Mouse (Mus musculus) MEL (cell line): ENCODE data around the gene Gm13272. TPM values are rescaled to one million over a fixed set of nuclear protein-coding genes. Genes with fewer than 3 reads are reported as not detected.
"Not testable (repeated sequence)": the region's sequence is repeated elsewhere in the genome, so short reads cannot be mapped to it uniquely, and the experiment has no call there.

Experiments used
- DNase-seq: peaks from one replicate; pipeline ENCODE4 v3.0.0; 2011; ENCODE audit warnings: low read depth, low spot score
- H3K27ac ChIP-seq: 2 replicates; pipeline ENCODE4 v1.5.1; 2012; ENCODE audit warnings: low read depth, mild to moderate bottlenecking, control low read depth, low read length, moderate library complexity; ENCODE audit not compliant: control insufficient read depth
- H3K27me3 ChIP-seq, 2 experiments: fragments of 150-350 bp in 1 of 2; sonication (generic) in 1 of 2; 2 replicates each; pipeline ENCODE4 v1.6.1; 2012; ENCODE audit warnings: low read length in 2 of 2, mild to moderate bottlenecking in 2 of 2, improper control_type of control experiment in 1 of 2, moderate library complexity in 1 of 2; ENCODE audit not compliant: insufficient read depth in 2 of 2, control insufficient read depth in 1 of 2
- H3K36me3 ChIP-seq, 2 experiments: 2 replicates each; pipeline ENCODE4 v1.6.1; 2012 to 2014; ENCODE audit warnings: low read length in 2 of 2, improper control_type of control experiment in 1 of 2, inconsistent platforms in 1 of 2, mild to moderate bottlenecking in 1 of 2; ENCODE audit not compliant: insufficient read depth in 2 of 2, control insufficient read depth in 1 of 2
- H3K4me1 ChIP-seq, 2 experiments: fragments of 150-350 bp in 1 of 2; sonication (generic) in 1 of 2; 2 replicates each; pipeline ENCODE4 v1.6.1; 2012; ENCODE audit warnings: low read length in 2 of 2, improper control_type of control experiment in 1 of 2, mild to moderate bottlenecking in 1 of 2; ENCODE audit not compliant: insufficient read depth in 2 of 2, control insufficient read depth in 1 of 2
- H3K4me3 ChIP-seq, 2 experiments: fragments of 150-350 bp in 1 of 2; sonication (generic) in 1 of 2; 2 replicates each; pipeline ENCODE4 v1.5.1; 2012; ENCODE audit warnings: low read depth in 2 of 2, low read length in 2 of 2, mild to moderate bottlenecking in 2 of 2, moderate library complexity in 2 of 2, control low read depth in 1 of 2, improper control_type of control experiment in 1 of 2; ENCODE audit not compliant: control insufficient read depth in 1 of 2, insufficient read depth in 1 of 2
- H3K79me2 ChIP-seq: 2 replicates; pipeline ENCODE4 v1.6.1; 2012; ENCODE audit warnings: mild to moderate bottlenecking, low read length, moderate library complexity; ENCODE audit not compliant: control insufficient read depth, poor library complexity, insufficient read depth
- H3K9ac ChIP-seq: 2 replicates; pipeline ENCODE4 v1.6.1; 2012; ENCODE audit warnings: low read depth, mild to moderate bottlenecking, control low read depth, low read length, moderate library complexity; ENCODE audit not compliant: control insufficient read depth, poor library complexity, severe bottlenecking
- H3K9me3 ChIP-seq: fragments of 150-350 bp; sonication (generic); replicated peaks from 2 replicates; pipeline ENCODE4 v1.6.1; 2012; ENCODE audit warnings: mild to moderate bottlenecking, low read length, improper control_type of control experiment, moderate library complexity; ENCODE audit not compliant: insufficient read depth
- CTCF ChIP-seq, 3 experiments: IDR thresholded peaks in 2 of 3; conservative IDR thresholded peaks in 1 of 3; 2 replicates each; pipeline ENCODE4 v1.5.1; 2011 to 2012; ENCODE audit warnings: low read length in 3 of 3, low read depth in 2 of 3, mild to moderate bottlenecking in 2 of 3, improper control_type of control experiment in 1 of 3, inconsistent platforms in 1 of 3, mixed read lengths in 1 of 3, moderate library complexity in 1 of 3; ENCODE audit not compliant: control insufficient read depth in 1 of 3, insufficient read depth in 1 of 3, poor library complexity in 1 of 3, severe bottlenecking in 1 of 3
- polyA plus RNA-seq, 2 experiments: library from polyadenylated mRNA; stranded (reverse) in 1 of 2; unstranded in 1 of 2; fragments of >175 nt in 1 of 2; fragments of >200 nt in 1 of 2; gene quantifications; 2 replicates each; pipeline versions ENCODE4 v1.2.1 to v1.2.4; 2012; ENCODE audit warnings: low replicate concordance in 2 of 2, low read depth in 1 of 2; ENCODE audit not compliant: insufficient read length in 2 of 2, insufficient read depth in 1 of 2, missing spikeins in 1 of 2
- total RNA-seq: library from RNA; depleted of rRNA; stranded (reverse); fragments of 300-350 nt; gene quantifications from 2 replicates; pipeline ENCODE4 v1.2.3, GENCODE M21; 2012

The Gm13272 gene
- total and polyA plus RNA-seq, 3 experiments: not detected

- H3K79me2 ChIP-seq, H3K27ac ChIP-seq, DNase-seq, H3K9ac ChIP-seq, H3K27me3 ChIP-seq, H3K4me3 ChIP-seq, H3K36me3 ChIP-seq, H3K4me1 ChIP-seq, H3K9me3 ChIP-seq: not testable (repeated sequence)
- TF ChIP-seq CTCF (IDR thresholded peaks at IDR 0.05 in 2 of 3, conservative IDR thresholded peaks at IDR 0.05 in 1 of 3; ENCODE audit: control insufficient read depth in 1 of 3, insufficient read depth in 1 of 3, low read depth in 2 of 3, low read length in 3 of 3, poor library complexity in 1 of 3, severe bottlenecking in 1 of 3): 0 out of 6 replicates have a peak, but pooled peaks of 1 of the 3 experiments have one; percentile 2
Measured at GRCm38 (mm10) chr4:88762341-88762740, 17.3 kb upstream of the Gm13272 start.

- H3K4me3 ChIP-seq: peak overlapping the region in 1 of 2 experiments; percentile 23; a peak in 1 of 4 replicates
- not testable (repeated sequence) for H3K36me3 ChIP-seq, H3K27ac ChIP-seq, H3K4me1 ChIP-seq, H3K79me2 ChIP-seq, H3K27me3 ChIP-seq, H3K9me3 ChIP-seq
- H3K9ac ChIP-seq: peak overlapping the region; percentile 45; the same call in 1 of the 2 replicates
- DNase-seq: peak; percentile 37
Measured at GRCm38 (mm10) chr4:88763384-88764018, 16.1 kb upstream of the Gm13272 start.

GRCm38 (mm10) chr4:88773534-88773933, 6.1 kb upstream of the Gm13272 start, which contains the start of gene Gm13290:
Gene Gm13290, plus strand, starts transcription at chr4:88773834.
- not testable (repeated sequence) for H3K9ac ChIP-seq, H3K36me3 ChIP-seq, DNase-seq, H3K4me1 ChIP-seq, H3K4me3 ChIP-seq, H3K27ac ChIP-seq, H3K9me3 ChIP-seq, H3K27me3 ChIP-seq, H3K79me2 ChIP-seq

DNA sequence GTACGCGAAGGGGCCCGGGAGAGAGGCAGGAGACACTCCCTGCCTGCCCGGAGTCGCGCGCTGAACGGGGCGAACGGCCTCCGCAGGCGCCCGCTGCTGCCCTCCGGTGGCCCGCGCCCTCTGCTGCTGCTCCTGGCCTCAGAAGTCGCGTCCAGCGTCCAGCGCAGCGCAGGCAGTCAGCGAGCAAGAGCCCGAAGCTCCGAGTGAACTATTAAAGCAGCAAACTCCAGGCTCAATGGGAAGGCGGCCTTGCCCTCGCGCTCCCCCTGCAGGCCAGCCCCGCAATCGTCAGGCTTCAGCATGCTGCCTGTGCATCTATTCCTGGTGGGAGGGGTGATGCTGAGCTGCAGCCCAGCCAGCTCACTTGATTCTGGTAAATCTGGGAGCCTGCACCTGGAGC, 3.0 kb upstream of the Gm13272 start, which contains the start of gene Gm13289:
Gene Gm13289 (plus strand): TSS at position 301 of the 400 bp plus-strand sequence.
- H3K4me3 ChIP-seq, H3K79me2 ChIP-seq, DNase-seq, H3K36me3 ChIP-seq, H3K9ac ChIP-seq, H3K4me1 ChIP-seq, H3K27ac ChIP-seq, H3K9me3 ChIP-seq, H3K27me3 ChIP-seq: not testable (repeated sequence)

DNA sequence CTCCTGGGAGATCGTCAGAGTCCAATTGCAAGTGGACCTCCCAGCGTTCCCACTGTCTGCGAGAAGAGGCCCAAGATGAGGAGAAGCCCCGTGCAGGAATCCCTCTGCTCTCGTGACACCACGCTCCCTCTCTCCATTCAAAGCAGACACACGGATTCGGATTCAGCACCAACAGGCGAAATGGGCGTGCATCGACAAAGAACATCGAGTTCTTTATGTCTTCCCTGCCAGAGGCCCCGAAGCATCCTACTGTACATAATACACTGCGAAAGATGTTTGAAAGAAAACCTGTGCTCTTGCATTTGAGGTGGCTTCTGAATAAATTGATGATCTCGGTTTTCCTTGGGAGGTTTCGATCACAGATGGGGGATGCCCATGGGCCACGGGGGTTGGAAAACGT, 670 bp downstream of the Gm13272 start:
- H3K4me1 ChIP-seq, H3K79me2 ChIP-seq, DNase-seq: not testable (repeated sequence)

DNA sequence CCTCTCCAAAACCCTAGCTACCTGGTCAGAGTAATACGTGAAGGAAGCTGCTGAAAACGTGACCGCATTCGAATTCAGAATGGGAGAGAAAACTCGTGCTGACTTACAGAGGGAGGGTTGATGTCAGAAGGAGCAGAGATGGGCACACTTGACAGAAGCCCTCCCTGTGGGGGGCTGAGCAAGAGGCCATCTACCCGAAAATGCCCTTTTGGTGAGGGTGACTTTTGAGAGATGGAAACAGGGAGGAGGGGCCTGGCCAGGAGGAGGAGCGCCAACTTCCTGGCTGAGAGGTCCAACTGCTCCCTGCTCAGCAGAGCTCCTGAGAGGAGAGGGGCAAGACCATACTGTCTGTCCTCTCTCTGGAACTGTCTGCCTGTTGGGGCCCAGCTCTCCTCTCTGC, 2.2 kb downstream of the Gm13272 start, which contains the start of gene Ifnz:
Gene Ifnz (plus strand): TSS at position 301 of the 400 bp plus-strand sequence.
- H3K36me3 ChIP-seq, H3K9ac ChIP-seq, H3K79me2 ChIP-seq, H3K27ac ChIP-seq, H3K4me1 ChIP-seq, H3K4me3 ChIP-seq, H3K9me3 ChIP-seq, DNase-seq, H3K27me3 ChIP-seq: not testable (repeated sequence)

More for the DNA sequence above, 670 bp downstream of the Gm13272 start:
- H3K4me3 ChIP-seq, H3K9me3 ChIP-seq, H3K9ac ChIP-seq, H3K27me3 ChIP-seq, H3K36me3 ChIP-seq, H3K27ac ChIP-seq: not testable (repeated sequence)

GRCm38 (mm10) chr4:88782335-88782734, 2.7 kb downstream of the Gm13272 start:
- H3K9ac ChIP-seq, H3K36me3 ChIP-seq, DNase-seq, H3K27ac ChIP-seq, H3K79me2 ChIP-seq, H3K27me3 ChIP-seq, H3K9me3 ChIP-seq, H3K4me3 ChIP-seq, H3K4me1 ChIP-seq: not testable (repeated sequence)
